Mouse (Mus musculus) ES-Bruce4 (cell line): ENCODE data around the gene Tcte1.

Experiments used
- CTCF ChIP-seq: IDR thresholded peaks from one replicate; pipeline ENCODE4 v1.8.1; 2011; ENCODE audit warnings: low read depth, low read length
- POLR2A ChIP-seq: IDR thresholded peaks from one replicate; pipeline ENCODE4 v1.8.1; 2011; ENCODE audit warnings: low read length; ENCODE audit not compliant: insufficient read depth

DNA sequence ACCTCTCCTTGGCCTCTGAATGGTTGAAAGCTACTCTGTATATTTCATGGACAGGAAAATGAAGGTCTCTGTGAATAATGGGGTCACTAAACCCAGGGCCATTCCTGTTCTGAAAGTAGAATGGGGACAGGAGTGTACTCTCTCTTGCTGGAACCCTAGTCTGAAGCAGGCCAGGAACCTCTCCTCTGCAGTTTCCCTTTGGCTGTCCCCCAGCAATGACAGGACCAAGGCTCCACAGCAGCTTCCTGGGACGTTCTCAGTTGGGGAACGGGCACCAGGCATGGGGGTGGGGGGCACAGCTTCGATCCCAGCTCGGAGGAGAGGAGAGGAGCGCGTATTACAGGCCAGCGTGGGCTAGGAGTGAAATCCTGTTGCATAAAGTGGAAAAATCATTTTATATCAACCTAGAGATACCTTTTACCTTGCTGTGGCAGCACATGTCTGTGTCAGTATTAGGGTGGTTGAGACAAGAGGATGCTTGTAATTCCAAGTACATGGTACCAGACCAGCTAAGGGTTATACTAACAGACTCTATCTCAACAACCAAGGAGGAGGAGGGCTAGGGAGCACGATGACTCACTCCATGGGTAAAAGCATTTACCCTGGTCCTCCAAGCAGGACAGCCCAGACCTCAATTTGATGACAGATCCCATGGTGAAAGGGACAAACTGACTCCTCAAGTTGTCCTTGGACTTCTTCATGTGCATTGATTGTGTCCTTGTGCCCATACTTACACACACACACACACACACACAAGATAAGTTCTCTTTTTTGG lies 52.1 kb downstream of the Tcte1 start:
- TF ChIP-seq POLR2A (no peak), CTCF (no peak)
